Mouse (Mus musculus): ENCODE data around the gene Sorcs2. TPM values are rescaled to one million over a fixed set of nuclear protein-coding genes. Genes with fewer than 3 reads are reported as not detected.

Gene Sorcs2
- polyA plus RNA-seq, 1 experiment from 2014 or later = 12.8 TPM

DNA sequence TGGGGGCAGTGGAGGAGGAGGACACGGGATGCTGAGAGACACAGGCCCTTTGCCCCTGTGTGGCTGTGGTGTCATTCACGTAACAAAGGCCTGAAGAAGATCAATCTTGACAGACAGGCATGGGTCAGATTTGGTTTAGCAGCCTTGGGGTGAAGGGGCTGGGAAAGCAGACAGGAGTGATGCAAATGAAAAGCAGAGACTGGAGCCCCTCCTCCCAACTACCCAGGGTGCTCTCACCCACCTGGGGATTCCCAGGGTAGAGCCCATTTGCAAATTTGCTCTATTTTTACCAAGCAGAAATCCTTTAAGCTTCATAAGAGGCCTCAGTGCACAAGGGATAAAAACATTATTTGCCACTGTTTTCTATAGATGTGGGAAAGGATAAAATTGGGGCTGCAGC is 253.4 kb downstream of the Sorcs2 start:
- Histone ChIP-seq H3K4me1 (replicated peaks; ENCODE audit: control insufficient read depth, insufficient read depth, low read length) (no peaks in the 10 kb centered on the region), H3K9me3 (ENCODE audit: control insufficient read depth, low read length) (no peaks in the 10 kb centered on the region), H3K4me3 (ENCODE audit: low read depth, low read length) (no peak overlapping the region), H3K27me3 (replicated peaks; ENCODE audit: control insufficient read depth, insufficient read depth, low read length) (no peaks in the 10 kb centered on the region), H3K27ac (ENCODE audit: low read depth) (no peak overlapping the region), H3K9ac (ENCODE audit: low read length) (no peak overlapping the region), H3K36me3 (ENCODE audit: control insufficient read depth, insufficient read depth, low read length) (no peaks in the 10 kb centered on the region), H3K4me2 (ENCODE audit: low read length) (no peak overlapping the region)
- 52% methylated on average over 2 of the region's 2 CpGs for WGBS
- ATAC-seq (replicated peaks; ENCODE audit: low FRiP score, low TSS enrichment, low read depth) (no peak), DNase-seq (ENCODE audit: low spot score) (no peak)

DNA sequence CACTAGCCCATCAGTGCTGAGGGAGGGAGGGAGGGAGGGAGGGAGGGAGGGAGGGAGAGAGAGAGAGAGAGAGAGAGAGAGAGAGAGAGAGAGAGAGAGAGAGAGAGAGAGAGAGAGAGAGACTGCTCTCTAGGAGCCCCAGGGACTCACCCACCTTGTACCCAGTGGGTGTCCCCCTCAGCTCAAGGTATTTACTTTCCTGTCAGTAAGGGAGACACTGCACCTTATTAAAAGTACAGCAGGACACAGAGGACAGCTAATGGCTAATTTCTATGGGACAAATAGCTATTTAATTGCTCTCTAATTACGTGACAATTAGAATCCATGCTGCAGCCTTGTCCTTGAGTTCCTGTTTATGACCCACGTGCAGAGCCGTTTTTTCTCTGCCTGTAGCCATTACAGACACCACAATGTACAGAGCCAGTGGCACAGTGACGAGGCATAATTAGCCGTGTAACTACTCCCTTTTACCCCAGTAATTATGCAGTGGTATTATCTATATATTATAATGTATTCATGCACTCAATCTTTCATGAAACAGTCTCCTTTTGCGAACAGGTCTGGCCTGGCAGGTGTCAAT is 256.2 kb downstream of the Sorcs2 start:
- ATAC-seq (replicated peaks; ENCODE audit: low FRiP score, low TSS enrichment, low read depth) = no peak
- no peaks in the 10 kb centered on the region for H3K27me3 ChIP-seq (replicated peaks; ENCODE audit: control insufficient read depth, insufficient read depth, low read length)
- WGBS = 70% methylated on average over 6 of the region's 6 CpGs

DNA sequence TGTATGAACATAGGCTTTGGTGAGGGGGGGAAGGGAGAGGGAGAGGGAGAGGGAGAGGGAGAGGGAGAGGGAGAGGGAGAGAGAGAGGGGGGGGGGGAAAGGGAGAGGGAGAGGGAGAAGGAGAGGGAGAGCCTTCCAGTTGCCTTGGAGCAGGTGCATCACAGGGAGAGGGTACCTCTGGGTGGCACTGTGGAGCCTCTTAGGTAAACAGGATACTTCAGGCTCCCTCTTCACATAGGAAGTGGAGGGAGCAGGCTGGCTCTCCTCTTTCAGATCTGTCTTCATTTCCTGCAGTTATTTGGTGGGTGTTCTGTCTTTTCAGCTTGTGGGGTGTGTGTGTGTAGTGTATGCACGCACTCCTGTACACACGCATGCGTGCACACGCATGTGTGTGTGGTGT is 256.8 kb downstream of the Sorcs2 start:
- H3K27ac ChIP-seq (ENCODE audit: low read depth) = no peak overlapping the region
- no peak overlapping the region for H3K4me2 ChIP-seq (ENCODE audit: low read length)
- ATAC-seq (replicated peaks; ENCODE audit: low FRiP score, low TSS enrichment, low read depth) (no peak), DNase-seq (ENCODE audit: low spot score) (no peak)
- H3K36me3 ChIP-seq (ENCODE audit: control insufficient read depth, insufficient read depth, low read length) = no peaks in the 10 kb centered on the region
- 88% methylated on average over 4 of the region's 4 CpGs for WGBS
- no peak overlapping the region for H3K4me3 ChIP-seq (ENCODE audit: low read depth, low read length)
- no peaks in the 10 kb centered on the region for H3K27me3 ChIP-seq (replicated peaks; ENCODE audit: control insufficient read depth, insufficient read depth, low read length)
- no peak overlapping the region for H3K9ac ChIP-seq (ENCODE audit: low read length)
- H3K9me3 ChIP-seq (ENCODE audit: control insufficient read depth, low read length) = no peaks in the 10 kb centered on the region
- no peaks in the 10 kb centered on the region for H3K4me1 ChIP-seq (replicated peaks; ENCODE audit: control insufficient read depth, insufficient read depth, low read length)

More for the DNA sequence above, 256.2 kb downstream of the Sorcs2 start:
- Histone ChIP-seq H3K4me1 (replicated peaks; ENCODE audit: control insufficient read depth, insufficient read depth, low read length) (no peaks in the 10 kb centered on the region), H3K36me3 (ENCODE audit: control insufficient read depth, insufficient read depth, low read length) (no peaks in the 10 kb centered on the region), H3K4me3 (ENCODE audit: low read depth, low read length) (no peak overlapping the region), H3K27ac (ENCODE audit: low read depth) (no peak overlapping the region), H3K9me3 (ENCODE audit: control insufficient read depth, low read length) (no peaks in the 10 kb centered on the region), H3K4me2 (ENCODE audit: low read length) (no peak overlapping the region), H3K9ac (ENCODE audit: low read length) (no peak overlapping the region)
- DNase-seq (ENCODE audit: low spot score) = no peak

DNA sequence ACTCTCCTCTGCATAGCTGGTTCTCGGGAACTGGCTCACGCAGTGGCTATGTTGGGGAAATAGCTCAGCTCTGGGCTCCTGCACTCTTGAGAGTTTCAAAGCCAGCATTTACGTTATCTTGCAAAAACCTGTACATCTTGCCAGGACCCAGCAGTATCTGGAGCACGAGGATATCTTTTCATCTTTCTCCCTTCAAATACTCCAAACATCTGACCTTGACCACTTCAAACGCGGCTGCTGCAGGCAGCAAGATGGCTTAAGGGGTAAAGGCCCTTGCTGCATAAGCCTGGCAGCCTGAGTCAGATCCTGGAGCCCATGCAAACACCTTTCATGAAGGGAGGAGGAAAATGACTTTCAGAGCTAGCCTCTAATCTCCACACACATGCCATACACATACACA is 258.2 kb downstream of the Sorcs2 start:
- 52% methylated on average over 6 of the region's 6 CpGs for WGBS
- ATAC-seq (replicated peaks; ENCODE audit: low FRiP score, low TSS enrichment, low read depth) (no peak), DNase-seq (ENCODE audit: low spot score) (no peak)
- no peaks in the 10 kb centered on the region for H3K9me3 ChIP-seq (ENCODE audit: control insufficient read depth, low read length)
- H3K4me2 ChIP-seq (ENCODE audit: low read length) = no peak overlapping the region
- no peak overlapping the region for H3K9ac ChIP-seq (ENCODE audit: low read length)
- no peaks in the 10 kb centered on the region for H3K27me3 ChIP-seq (replicated peaks; ENCODE audit: control insufficient read depth, insufficient read depth, low read length)
- no peak overlapping the region for H3K4me3 ChIP-seq (ENCODE audit: low read depth, low read length)
- no peaks in the 10 kb centered on the region for H3K4me1 ChIP-seq (replicated peaks; ENCODE audit: control insufficient read depth, insufficient read depth, low read length)
- H3K36me3 ChIP-seq (ENCODE audit: control insufficient read depth, insufficient read depth, low read length) = no peaks in the 10 kb centered on the region
- no peak overlapping the region for H3K27ac ChIP-seq (ENCODE audit: low read depth)

DNA sequence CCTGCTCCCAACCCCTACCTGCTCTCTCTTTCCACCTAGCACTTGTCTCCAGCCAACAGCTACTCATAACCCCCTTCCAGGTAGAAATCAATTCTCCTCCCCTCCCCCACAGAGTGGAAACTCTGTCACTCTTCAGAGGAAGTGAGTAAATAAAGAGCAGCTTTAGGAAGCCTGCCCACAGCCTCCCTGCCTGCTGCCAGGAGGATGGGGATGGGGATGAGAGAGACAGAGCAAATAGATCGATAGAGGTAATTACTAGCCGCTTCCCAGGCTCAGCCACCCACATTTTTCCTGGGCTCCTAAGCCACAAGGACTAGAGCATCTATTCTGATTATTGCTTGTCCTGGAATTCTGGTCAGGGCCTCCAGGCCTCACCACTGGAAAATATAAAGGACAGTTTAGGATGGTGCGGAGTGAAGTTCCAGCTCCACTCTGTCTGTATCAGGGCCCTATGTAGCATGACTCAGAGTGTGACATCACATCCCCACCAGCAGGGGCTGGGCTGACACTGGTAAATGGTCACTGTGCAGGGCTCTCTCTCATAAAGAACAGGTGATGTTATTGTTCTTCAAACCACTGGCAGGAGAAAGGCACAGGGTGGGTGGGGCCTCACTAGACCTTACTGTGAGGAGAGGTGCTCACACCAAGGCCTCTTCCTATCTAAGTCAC is 261.9 kb downstream of the Sorcs2 start:
- Histone ChIP-seq H3K4me1 (replicated peaks; ENCODE audit: control insufficient read depth, insufficient read depth, low read length) (peaks cover 2% of the 10 kb centered on the region; the same call in 1 of the 2 replicates), H3K27me3 (replicated peaks; ENCODE audit: control insufficient read depth, insufficient read depth, low read length) (no peaks in the 10 kb centered on the region), H3K4me2 (ENCODE audit: low read length) (no peak overlapping the region), H3K9me3 (ENCODE audit: control insufficient read depth, low read length) (no peaks in the 10 kb centered on the region), H3K27ac (ENCODE audit: low read depth) (no peak overlapping the region), H3K36me3 (ENCODE audit: control insufficient read depth, insufficient read depth, low read length) (no peaks in the 10 kb centered on the region), H3K4me3 (ENCODE audit: low read depth, low read length) (no peak overlapping the region), H3K9ac (ENCODE audit: low read length) (no peak overlapping the region)
- WGBS = 75% methylated on average over 3 of the region's 3 CpGs
- ATAC-seq (replicated peaks; ENCODE audit: low FRiP score, low TSS enrichment, low read depth) (peak; percentile 63; the same call in 1 of the 2 replicates), DNase-seq (ENCODE audit: low spot score) (no peak)

DNA sequence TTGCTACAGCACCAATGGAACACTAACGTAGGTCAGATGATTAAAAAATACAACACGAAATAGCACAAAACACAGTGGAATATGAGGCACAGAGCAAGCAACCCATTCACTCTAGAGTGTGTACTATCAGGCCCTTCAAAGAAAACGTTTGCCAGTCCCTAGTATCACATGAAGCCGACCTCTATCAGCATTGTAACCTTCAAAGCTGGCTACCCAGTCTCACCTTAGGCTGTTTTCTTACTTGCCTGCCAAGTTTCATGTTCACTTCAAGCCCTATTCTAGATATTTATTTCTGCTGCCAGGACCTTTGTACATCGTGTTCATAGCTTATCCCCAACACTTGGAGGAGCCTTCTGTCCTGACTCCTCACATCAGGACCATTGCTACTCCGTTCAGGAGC is 263.6 kb downstream of the Sorcs2 start:
- Histone ChIP-seq H3K27me3 (replicated peaks; ENCODE audit: control insufficient read depth, insufficient read depth, low read length) (no peaks in the 10 kb centered on the region), H3K4me3 (ENCODE audit: low read depth, low read length) (no peak overlapping the region), H3K4me2 (ENCODE audit: low read length) (no peak overlapping the region), H3K4me1 (replicated peaks; ENCODE audit: control insufficient read depth, insufficient read depth, low read length) (peaks cover 2% of the 10 kb centered on the region; the same call in 1 of the 2 replicates), H3K27ac (ENCODE audit: low read depth) (no peak overlapping the region), H3K9me3 (ENCODE audit: control insufficient read depth, low read length) (no peaks in the 10 kb centered on the region), H3K9ac (ENCODE audit: low read length) (no peak overlapping the region), H3K36me3 (ENCODE audit: control insufficient read depth, insufficient read depth, low read length) (no peaks in the 10 kb centered on the region)
- WGBS = 83% methylated on average over 6 of the region's 6 CpGs
- ATAC-seq (replicated peaks; ENCODE audit: low FRiP score, low TSS enrichment, low read depth) (no peak), DNase-seq (ENCODE audit: low spot score) (no peak)

DNA sequence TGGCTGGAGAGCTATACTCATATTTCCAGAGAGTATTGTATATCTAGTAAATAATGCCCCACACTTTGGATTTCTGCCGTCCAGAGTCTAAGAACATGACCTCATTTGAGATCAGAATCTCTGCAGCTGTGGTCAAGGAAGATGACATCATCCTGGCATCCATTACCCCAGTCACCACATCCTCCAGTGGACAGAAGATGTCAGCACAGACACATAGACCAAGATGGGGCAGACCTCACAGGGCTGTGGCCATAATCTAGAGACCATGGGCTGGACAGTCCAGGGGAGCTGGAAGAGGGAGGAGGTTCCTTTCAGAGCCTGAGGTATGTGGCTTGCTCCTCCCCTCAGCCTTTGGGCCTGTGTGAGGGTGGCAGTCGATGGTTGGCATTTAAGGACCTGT is 264.0 kb downstream of the Sorcs2 start:
- Histone ChIP-seq H3K9ac (ENCODE audit: low read length) (no peak overlapping the region), H3K4me3 (ENCODE audit: low read depth, low read length) (no peak overlapping the region), H3K27me3 (replicated peaks; ENCODE audit: control insufficient read depth, insufficient read depth, low read length) (no peaks in the 10 kb centered on the region), H3K4me2 (ENCODE audit: low read length) (no peak overlapping the region), H3K9me3 (ENCODE audit: control insufficient read depth, low read length) (no peaks in the 10 kb centered on the region), H3K4me1 (replicated peaks; ENCODE audit: control insufficient read depth, insufficient read depth, low read length) (peaks cover 2% of the 10 kb centered on the region; the same call in 1 of the 2 replicates), H3K27ac (ENCODE audit: low read depth) (no peak overlapping the region), H3K36me3 (ENCODE audit: control insufficient read depth, insufficient read depth, low read length) (no peaks in the 10 kb centered on the region)
- DNase-seq (ENCODE audit: low spot score) = no peak
- ATAC-seq (replicated peaks; ENCODE audit: low FRiP score, low TSS enrichment, low read depth) = no peak
- WGBS = 58% methylated on average over 2 of the region's 2 CpGs

DNA sequence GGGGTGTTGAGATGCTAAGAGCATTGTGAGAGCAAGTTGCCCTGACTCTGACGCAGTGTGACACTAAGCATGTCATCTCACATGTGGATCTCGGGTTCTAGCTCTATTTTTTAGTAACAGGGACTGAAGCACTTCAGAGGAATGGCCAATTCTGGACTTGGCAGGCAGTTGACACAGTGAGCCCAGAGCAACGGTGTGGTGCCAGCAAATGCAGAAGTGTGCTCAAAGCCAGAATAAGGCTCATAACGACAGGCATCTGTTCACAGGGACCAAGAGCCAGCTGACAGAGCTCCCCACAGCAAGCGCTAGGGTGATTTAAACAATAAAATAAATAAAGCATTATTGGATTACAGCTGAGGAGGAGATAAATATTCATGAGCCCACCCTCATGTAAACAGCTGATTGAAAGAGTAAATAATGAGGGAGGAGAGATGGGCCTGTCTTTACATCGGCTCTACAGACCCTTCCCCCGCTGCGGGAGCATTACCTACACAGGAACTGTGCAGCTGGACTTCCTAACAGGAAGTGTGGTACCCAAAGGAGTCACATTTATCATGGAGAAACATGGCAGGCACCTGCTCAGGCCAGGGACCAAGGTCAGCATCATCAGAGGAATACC is 267.4 kb downstream of the Sorcs2 start:
- H3K4me2 ChIP-seq (ENCODE audit: low read length) = no peak overlapping the region
- no peaks in the 10 kb centered on the region for H3K9me3 ChIP-seq (ENCODE audit: control insufficient read depth, low read length)
- 37% methylated on average over 8 of the region's 8 CpGs for WGBS
- no peak overlapping the region for H3K4me3 ChIP-seq (ENCODE audit: low read depth, low read length)
- H3K9ac ChIP-seq (ENCODE audit: low read length) = no peak overlapping the region
- H3K36me3 ChIP-seq (ENCODE audit: control insufficient read depth, insufficient read depth, low read length) = no peaks in the 10 kb centered on the region
- H3K4me1 ChIP-seq (replicated peaks; ENCODE audit: control insufficient read depth, insufficient read depth, low read length) = peaks cover 4% of the 10 kb centered on the region; the same call in 1 of the 2 replicates
- H3K27ac ChIP-seq (ENCODE audit: low read depth) = no peak overlapping the region
- H3K27me3 ChIP-seq (replicated peaks; ENCODE audit: control insufficient read depth, insufficient read depth, low read length) = no peaks in the 10 kb centered on the region
- no peak for ATAC-seq (replicated peaks; ENCODE audit: low FRiP score, low TSS enrichment, low read depth)
- no peak for DNase-seq (ENCODE audit: low spot score)

All from intestine, embryonic 14.5 days (tissue).